Mouse (Mus musculus): ENCODE measurements around the gene Olfr18. TPM values are rescaled to one million over a fixed set of nuclear protein-coding genes. Genes with fewer than 3 reads are reported as not detected.
"Not testable (repeated sequence)": the region's sequence is repeated elsewhere in the genome, so short reads cannot be mapped to it uniquely, and the experiment has no call there.

Gene Olfr18
- polyA plus RNA-seq (2016; fragmentation: Nextera tagmentation; extraction: Ambion mirVana), result not detected in 2 replicates

GRCm38 (mm10) chr9:20335994-20336393, at the start of gene Olfr18:
Gene Olfr18 (minus strand): TSS chr9:20336094.
- no peaks in the 10 kb centered on the region for H3K27me3 ChIP-seq (ENCODE audit: insufficient read depth, poor library complexity, severe bottlenecking)
- DNase-seq (ENCODE audit: low spot score), result no peak
- no peaks in the 10 kb centered on the region for H3K36me3 ChIP-seq
- H3K27ac ChIP-seq, result no peak within 1 kb of the TSS
- no peak within 1 kb of the TSS for H3K4me3 ChIP-seq
- no peaks in the 10 kb centered on the region for H3K4me1 ChIP-seq (replicated peaks)
- H3K9me3 ChIP-seq, result peaks cover 7% of the 10 kb centered on the region; the same call in 1 of the 2 replicates

GRCm38 (mm10) chr9:20385343-20385703, 49.4 kb upstream of the Olfr18 start:
- Histone ChIP-seq H3K4me1 (replicated peaks) (peaks cover 14% of the 10 kb centered on the region), H3K27me3 (ENCODE audit: insufficient read depth, poor library complexity, severe bottlenecking) (no peaks in the 10 kb centered on the region), H3K27ac (peak overlapping the region; percentile 86), H3K9me3 (peaks cover 23% of the 10 kb centered on the region; the same call in 1 of the 2 replicates), H3K4me3 (peak overlapping the region; percentile 63), H3K36me3 (no peaks in the 10 kb centered on the region)
- no peak for DNase-seq (ENCODE audit: low spot score)
- WGBS, result 22% methylated on average over 16 of the region's 16 CpGs

- 2% methylated on average over 40 of the region's 40 CpGs for WGBS
- Histone ChIP-seq H3K4me1 (replicated peaks) (peaks cover 14% of the 10 kb centered on the region), H3K27ac (peak within 1 kb of the TSS; percentile 86), H3K9me3 (peaks cover 27% of the 10 kb centered on the region; the same call in 1 of the 2 replicates), H3K36me3 (no peaks in the 10 kb centered on the region), H3K27me3 (ENCODE audit: insufficient read depth, poor library complexity, severe bottlenecking) (no peaks in the 10 kb centered on the region), H3K4me3 (peak within 1 kb of the TSS; percentile 63)
- peak; percentile 94 for DNase-seq (ENCODE audit: low spot score)
Measured at GRCm38 (mm10) chr9:20384532-20385342, 48.8 kb upstream of the Olfr18 start, which contains the start of gene Zfp560. Gene Zfp560 (minus strand): TSS chr9:20385177.

GRCm38 (mm10) chr9:20383659-20384058, 47.8 kb upstream of the Olfr18 start:
- Histone ChIP-seq H3K4me3 (peak overlapping the region; percentile 63; the same call in 1 of the 2 replicates), H3K27me3 (ENCODE audit: insufficient read depth, poor library complexity, severe bottlenecking) (no peaks in the 10 kb centered on the region), H3K9me3 (peaks cover 25% of the 10 kb centered on the region; the same call in 1 of the 2 replicates), H3K27ac (no peak overlapping the region), H3K4me1 (replicated peaks) (peaks cover 14% of the 10 kb centered on the region), H3K36me3 (no peaks in the 10 kb centered on the region)
- 92% methylated on average over 7 of the region's 7 CpGs for WGBS
- DNase-seq (ENCODE audit: low spot score), result no peak

- H3K4me1 ChIP-seq (replicated peaks), result no peaks in the 10 kb centered on the region
- no peak overlapping the region for H3K27ac ChIP-seq
- no peak overlapping the region for H3K4me3 ChIP-seq
- DNase-seq (ENCODE audit: low spot score), result no peak
- H3K36me3 ChIP-seq, result 0 out of 2 replicates have a peak, but pooled peaks cover 5% of the 10 kb centered on the region
- no peaks in the 10 kb centered on the region for H3K27me3 ChIP-seq (ENCODE audit: insufficient read depth, poor library complexity, severe bottlenecking)
- 96% methylated on average over 1 of the region's 1 CpGs for WGBS
- H3K9me3 ChIP-seq, result peaks cover 36% of the 10 kb centered on the region
Measured at GRCm38 (mm10) chr9:20374712-20375111, 38.8 kb upstream of the Olfr18 start.

GRCm38 (mm10) chr9:20367311-20367710, 31.4 kb upstream of the Olfr18 start:
- Histone ChIP-seq H3K4me3 (no peak overlapping the region), H3K4me1 (replicated peaks) (no peaks in the 10 kb centered on the region), H3K36me3 (peaks cover 16% of the 10 kb centered on the region), H3K27ac (no peak overlapping the region), H3K9me3 (peaks cover 27% of the 10 kb centered on the region), H3K27me3 (ENCODE audit: insufficient read depth, poor library complexity, severe bottlenecking) (no peaks in the 10 kb centered on the region)
- 94% methylated on average over 2 of the region's 2 CpGs for WGBS
- DNase-seq (ENCODE audit: low spot score), result no peak

GRCm38 (mm10) chr9:20348501-20348900, 12.6 kb upstream of the Olfr18 start:
- no peak for DNase-seq (ENCODE audit: low spot score)
- Histone ChIP-seq H3K4me1 (replicated peaks) (no peaks in the 10 kb centered on the region), H3K9me3 (peaks cover 19% of the 10 kb centered on the region), H3K36me3 (peaks cover 60% of the 10 kb centered on the region), H3K4me3 (no peak overlapping the region), H3K27ac (no peak overlapping the region), H3K27me3 (ENCODE audit: insufficient read depth, poor library complexity, severe bottlenecking) (no peaks in the 10 kb centered on the region)
- WGBS, result 89% methylated on average over 4 of the region's 4 CpGs

GRCm38 (mm10) chr9:20298232-20298631, 37.7 kb downstream of the Olfr18 start, which contains the start of gene Olfr873:
Gene Olfr873 (plus strand): TSS chr9:20298532.
- Histone ChIP-seq H3K27me3 (ENCODE audit: insufficient read depth, poor library complexity, severe bottlenecking) (no peaks in the 10 kb centered on the region), H3K36me3 (no peaks in the 10 kb centered on the region), H3K4me1 (replicated peaks) (no peaks in the 10 kb centered on the region), H3K9me3 (peaks cover 20% of the 10 kb centered on the region; the same call in 1 of the 2 replicates), H3K4me3 (no peak within 1 kb of the TSS), H3K27ac (no peak within 1 kb of the TSS)
- no peak for DNase-seq (ENCODE audit: low spot score)
- WGBS, result 92% methylated on average over 1 of the region's 1 CpGs

- H3K36me3 ChIP-seq; H3K27ac ChIP-seq; H3K27me3 ChIP-seq (ENCODE audit: insufficient read depth, poor library complexity, severe bottlenecking); DNase-seq (ENCODE audit: low spot score); H3K4me1 ChIP-seq (replicated peaks); H3K4me3 ChIP-seq: not testable (repeated sequence)
- H3K9me3 ChIP-seq, result peaks cover 15% of the 10 kb centered on the region; the same call in 1 of the 2 replicates
- 80% methylated on average over 5 of the region's 5 CpGs for WGBS
Measured at GRCm38 (mm10) chr9:20295562-20295961, 40.3 kb downstream of the Olfr18 start.

- H3K9me3 ChIP-seq, result no peaks in the 10 kb centered on the region
- DNase-seq (ENCODE audit: low spot score), result no peak
- 88% methylated on average over 1 of the region's 1 CpGs for WGBS
- no peak within 1 kb of the TSS for H3K27ac ChIP-seq
- no peaks in the 10 kb centered on the region for H3K36me3 ChIP-seq
- H3K4me3 ChIP-seq, result no peak within 1 kb of the TSS
- H3K27me3 ChIP-seq (ENCODE audit: insufficient read depth, poor library complexity, severe bottlenecking), result no peaks in the 10 kb centered on the region
- no peaks in the 10 kb centered on the region for H3K4me1 ChIP-seq (replicated peaks)
Measured at GRCm38 (mm10) chr9:20282051-20282450, 53.8 kb downstream of the Olfr18 start, which contains the start of gene Olfr39. Gene Olfr39 (plus strand): TSS chr9:20282351.

Other genes with a start within 250 kb of the Olfr18 start
- gene Olfr868, start 237.5 kb downstream of the Olfr18 start, polyA plus RNA-seq (2016; fragmentation: Nextera tagmentation; extraction: Ambion mirVana), result not detected in 2 replicates
- gene Olfr869, start 207.1 kb downstream of the Olfr18 start, polyA plus RNA-seq (2016; fragmentation: Nextera tagmentation; extraction: Ambion mirVana), result not detected in 2 replicates
- not detected in 2 replicates for gene Olfr870, start 162.0 kb downstream of the Olfr18 start, polyA plus RNA-seq (2016; fragmentation: Nextera tagmentation; extraction: Ambion mirVana)
- gene Olfr871, start 123.9 kb downstream of the Olfr18 start, polyA plus RNA-seq (2016; fragmentation: Nextera tagmentation; extraction: Ambion mirVana), result not detected in 2 replicates
- not detected in 2 replicates for gene Olfr872, start 99.0 kb downstream of the Olfr18 start, polyA plus RNA-seq (2016; fragmentation: Nextera tagmentation; extraction: Ambion mirVana)
- gene Olfr39, start 53.7 kb downstream of the Olfr18 start, polyA plus RNA-seq (2016; fragmentation: Nextera tagmentation; extraction: Ambion mirVana), result not detected in 2 replicates
- not detected in 2 replicates for gene Olfr873, start 37.6 kb downstream of the Olfr18 start, polyA plus RNA-seq (2016; fragmentation: Nextera tagmentation; extraction: Ambion mirVana)
- 30.8 and 36.7 TPM in 2 replicates for gene Zfp560, start 49.1 kb upstream of the Olfr18 start, polyA plus RNA-seq (2016; fragmentation: Nextera tagmentation; extraction: Ambion mirVana)
- gene Zfp26, start 124.1 kb upstream of the Olfr18 start, polyA plus RNA-seq (2016; fragmentation: Nextera tagmentation; extraction: Ambion mirVana), result 16.5 and 25.9 TPM in 2 replicates
- 24.0 and 26.1 TPM in 2 replicates for gene Zfp426, start 156.7 kb upstream of the Olfr18 start, polyA plus RNA-seq (2016; fragmentation: Nextera tagmentation; extraction: Ambion mirVana)
- 99.3 and 123 TPM in 2 replicates for gene Zfp266, start 185.3 kb upstream of the Olfr18 start, polyA plus RNA-seq (2016; fragmentation: Nextera tagmentation; extraction: Ambion mirVana)
- gene Zfp846, start 245.2 kb upstream of the Olfr18 start, polyA plus RNA-seq (2016; fragmentation: Nextera tagmentation; extraction: Ambion mirVana), result 17.8 and 20.0 TPM in 2 replicates